In the genomic region with DNA sequence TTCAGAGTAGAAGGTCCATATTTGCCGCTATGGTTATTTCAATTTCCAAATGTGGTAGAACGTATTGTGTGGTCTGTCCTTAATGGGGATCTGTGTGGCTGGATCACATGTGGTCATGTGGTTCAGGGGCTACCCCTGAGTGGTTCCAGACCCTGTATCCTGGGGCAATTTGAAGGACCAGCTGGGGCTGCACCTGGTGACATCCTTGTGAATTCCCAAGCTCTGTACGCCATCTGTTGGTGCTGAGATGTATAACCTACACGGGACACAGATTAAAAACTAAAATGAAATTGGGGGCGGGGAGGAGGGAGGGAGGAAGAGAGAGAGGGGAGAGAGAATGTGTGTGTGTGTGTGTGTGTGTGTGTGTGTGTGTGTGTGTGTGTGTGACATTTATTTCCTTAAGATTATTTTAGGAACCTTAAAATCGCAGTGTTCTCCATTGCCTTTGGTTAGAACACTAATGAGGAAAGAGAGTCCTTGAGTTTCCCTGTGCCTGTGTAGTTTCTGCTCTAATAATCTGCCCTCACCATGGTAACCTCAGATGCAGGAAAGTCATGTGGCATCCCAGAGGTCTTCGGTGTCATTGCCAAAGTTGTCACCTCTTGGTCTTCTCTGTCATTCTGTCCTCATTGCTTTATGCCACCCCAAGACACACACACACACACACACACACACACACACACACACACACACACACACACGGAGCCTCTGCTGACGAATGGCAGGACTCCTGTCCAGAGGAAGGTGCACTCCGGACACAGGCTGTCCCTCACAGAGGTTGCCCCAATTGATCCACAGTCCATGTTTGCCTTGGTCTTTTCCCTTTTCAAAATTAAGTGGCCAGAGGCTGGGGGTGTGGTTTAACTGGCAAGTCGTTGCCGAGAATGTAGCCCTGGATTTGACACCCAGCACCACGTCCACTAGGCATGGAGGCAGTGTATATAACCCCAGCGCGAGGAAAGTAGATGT, we compare ENCODE assay signal across 10 mouse cellular contexts. TPM values are rescaled to one million over a fixed set of nuclear protein-coding genes. Genes with fewer than 3 reads are reported as not detected.
DNase-seq lines count a peak whose midpoint lies in the region; ATAC-seq and TF ChIP-seq lines count a peak whose summit lies in the region.
"Had no signal": no experiment of that assay in that cellular context is flagged by ENCODE, and none has a peak within 500 bp of the region (broad histone marks: within the 10 kb centered on the region; RNA-seq: fewer than 3 reads in every experiment).

No protein-coding gene starts in this region.

- H3K9me3 ChIP-seq in midbrain, embryonic 12.5 days = no peaks in the 10 kb centered on the region
- H3K9me3 ChIP-seq: G1E had no signal

- TF ChIP-seq CTCF in embryonic fibroblast, embryonic 13.5 days (IDR thresholded peaks at IDR 0.05; ENCODE audit: borderline replicate concordance, insufficient read depth, low read length) = 0 out of 2 replicates have a peak, but pooled peaks have one; percentile 7

- WGBS in midbrain, embryonic 12.5 days = 46% methylated on average over 15 of the region's 15 CpGs

- no peak overlapping the region for H3K4me2 ChIP-seq in midbrain, embryonic 12.5 days (replicated peaks)

- H3K9ac ChIP-seq in midbrain, embryonic 12.5 days (replicated peaks) = no peak overlapping the region

- H3K27me3 ChIP-seq in midbrain, embryonic 12.5 days = no peaks in the 10 kb centered on the region

- TF ChIP-seq POLR2A in embryonic fibroblast, embryonic 13.5 days (IDR thresholded peaks at IDR 0.05; ENCODE audit: low read depth, low read length) = no peak

- no peak overlapping the region for H3K27ac ChIP-seq in embryonic fibroblast, embryonic 13.5 days (ENCODE audit: insufficient read depth, low read length)
- 0 out of 2 replicates have a peak overlapping the region, but pooled peaks have one; percentile 32 for H3K27ac ChIP-seq in midbrain, embryonic 12.5 days (replicated peaks)

- DNase-seq in adrenal gland, adult 18-20 months (ENCODE audit: low spot score in 2 of 2) = peak; percentile 10 to 25
- DNase-seq in adrenal gland, adult 8-10 months = no peak
- peak; percentile 26 for DNase-seq in 3134 (ENCODE audit: extremely low read depth, insufficient read length, low spot score)
- DNase-seq in brain, adult 2 months (ENCODE audit: low read depth, low spot score) = peak; percentile 84
- peak; percentile 27 for DNase-seq in layer of hippocampus, adult 9-10 months (ENCODE audit: low spot score)
- DNase-seq in thymus, postnatal 25 days = peak; percentile 26

- 0 out of 2 replicates have a peak, but pooled peaks cover 20% of the 10 kb centered on the region for H3K36me3 ChIP-seq in midbrain, embryonic 12.5 days
- H3K36me3 ChIP-seq: G1E had no signal

- H3K4me3 ChIP-seq in embryonic fibroblast, embryonic 13.5 days (ENCODE audit: insufficient read depth, low read length) = no peak overlapping the region
- H3K4me3 ChIP-seq in midbrain, embryonic 12.5 days = no peak overlapping the region

- no peaks in the 10 kb centered on the region for H3K4me1 ChIP-seq in embryonic fibroblast, embryonic 13.5 days (ENCODE audit: control insufficient read depth, insufficient read depth, low read length)
- H3K4me1 ChIP-seq in midbrain, embryonic 12.5 days = peaks cover 22% of the 10 kb centered on the region

- peak; percentile 70 for ATAC-seq in midbrain, embryonic 12.5 days (ENCODE audit: low FRiP score, low read depth)

RNA-seq across cellular contexts. Expression of a gene that starts 15.6 kb away (rescaled TPM):
- total RNA-seq in adrenal gland, adult 18-20 months (2021) = not detected
- total RNA-seq in adrenal gland, adult 8-10 months (2022) = not detected
- not detected in 2 replicates for polyA plus RNA-seq in embryonic fibroblast, embryonic 13.5 days (2011; ENCODE audit: insufficient read length, low read depth, missing spikeins)
- polyA plus RNA-seq in midbrain, embryonic 12.5 days (2016; fragmentation: Nextera tagmentation; extraction: Ambion mirVana) = not detected in 2 replicates
- total RNA-seq: G1E; left cerebral cortex, postnatal 36 days had no signal
- polyA plus RNA-seq: G1E had no signal

RNA-seq across cellular contexts. Expression of a gene that starts 51.3 kb away (rescaled TPM):
- 1 to 10 TPM; 4.7 to 7.7 TPM for total RNA-seq in adrenal gland, adult 18-20 months (2021)
- 10 to 100 TPM in 1 of 4 experiments, 1 to 10 TPM in 3; 8.0 to 11.3 (median 8.6) TPM for total RNA-seq in adrenal gland, adult 8-10 months (2022)
- polyA plus RNA-seq in embryonic fibroblast, embryonic 13.5 days (2011; ENCODE audit: insufficient read length, low read depth, missing spikeins) = 0.77 and 1.1 TPM in 2 replicates
- 27.1 and 27.6 TPM in 2 replicates for polyA plus RNA-seq in midbrain, embryonic 12.5 days (2016; fragmentation: Nextera tagmentation; extraction: Ambion mirVana)
- polyA plus RNA-seq: G1E had no signal
